Mouse (Mus musculus) heart, adult 2 months (tissue): ENCODE results near the gene Mok.

Source experiments
- CTCF ChIP-seq: fragments of 200-600 bp; IDR thresholded peaks from 2 replicates; pipeline ENCODE4 v1.8.1; 2022; ENCODE audit warnings: antibody characterized with exemption, mild to moderate bottlenecking, moderate library complexity
- POLR2A ChIP-seq: fragments of 200-500 bp; IDR thresholded peaks from 2 replicates; pipeline ENCODE4 v1.6.1; 2011; ENCODE audit warnings: mild to moderate bottlenecking, low read depth, low read length, control low read depth; ENCODE audit not compliant: insufficient read depth

DNA sequence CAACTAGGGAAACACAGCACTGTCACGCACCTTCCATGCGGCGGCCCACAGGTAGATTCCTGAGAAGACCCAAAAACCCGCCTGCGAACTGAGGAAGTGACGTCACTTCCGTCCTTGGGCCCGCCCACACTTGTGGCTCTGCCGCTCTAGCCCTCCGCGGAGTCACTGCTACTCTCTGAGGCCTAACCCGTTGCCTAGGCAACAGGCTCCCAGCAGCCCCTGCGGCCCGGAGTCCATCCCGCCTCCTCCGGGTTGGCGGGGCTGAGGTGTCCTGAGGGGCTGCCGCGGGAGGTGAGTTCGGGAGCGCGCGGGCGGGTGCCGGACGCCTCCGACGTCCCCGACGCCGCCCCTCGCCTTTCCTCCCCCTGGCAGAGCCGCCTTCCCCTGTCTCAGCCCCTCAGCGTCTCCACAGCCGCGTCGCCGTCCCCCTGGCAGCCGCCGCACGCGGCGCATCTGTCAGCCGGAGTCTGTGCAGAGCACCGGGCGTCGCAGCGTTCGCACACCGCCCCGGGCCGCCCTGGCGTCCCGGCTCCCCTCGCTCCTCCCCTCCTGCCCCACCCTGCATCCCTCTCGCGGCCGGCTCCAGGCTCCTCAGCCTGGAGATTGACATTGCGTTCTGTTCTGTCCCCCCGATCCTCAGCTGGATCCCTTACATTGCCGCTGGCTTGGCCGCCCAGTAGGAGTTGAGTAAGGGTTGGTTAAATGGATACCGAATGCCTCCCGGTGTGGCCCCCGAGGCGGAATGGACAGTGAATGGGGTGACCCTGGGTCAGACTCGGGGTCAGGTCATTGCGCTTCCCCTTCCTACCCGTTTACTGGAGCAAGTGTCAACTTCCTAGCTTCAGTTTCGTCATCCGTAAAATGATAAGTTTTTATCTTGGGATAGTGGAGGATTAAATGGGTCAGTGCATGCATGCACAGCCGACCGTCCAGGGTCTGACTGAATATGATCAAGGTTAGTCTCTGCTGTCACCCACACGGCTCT lies 48.6 kb upstream of the Mok start, which contains the start of the genes Cinp and Tecpr2:
- no peak for TF ChIP-seq CTCF
- peak; percentile 61 for TF ChIP-seq POLR2A
